Mouse (Mus musculus) lung, postnatal 0 days (tissue): ENCODE measurements around the gene Ccser1. TPM values are rescaled to one million over a fixed set of nuclear protein-coding genes. Genes with fewer than 3 reads are reported as not detected.

Experiments used
- ATAC-seq: fragments of 200-750 bp; cut with Nextera tagmentation; 2 replicates; pipeline ENCODE4 v1.8.0; 2017; ENCODE audit warnings: moderate library complexity
- DNase-seq: peaks from one replicate; pipeline ENCODE4 v3.0.0-alpha.2; 2016; ENCODE audit warnings: low spot score
- H3K27ac ChIP-seq: fragments of 300-500 bp; sonication (generic); 2 replicates; pipeline ENCODE4 v1.5.1; 2014; ENCODE audit warnings: antibody characterized with exemption, mild to moderate bottlenecking, low read length, mixed read lengths
- H3K27me3 ChIP-seq: fragments of 300-500 bp; sonication (generic); replicated peaks from 2 replicates; pipeline ENCODE4 v1.6.1; 2014; ENCODE audit warnings: low read length, mixed read lengths; ENCODE audit not compliant: insufficient read depth
- H3K36me3 ChIP-seq: fragments of 300-500 bp; sonication (generic); 2 replicates; pipeline ENCODE4 v1.6.1; 2014; ENCODE audit warnings: low read length, mixed read lengths; ENCODE audit not compliant: insufficient read depth
- H3K4me1 ChIP-seq: fragments of 300-500 bp; sonication (generic); 2 replicates; pipeline ENCODE4 v1.6.1; 2014; ENCODE audit warnings: antibody characterized with exemption, low read depth, low read length, mixed read lengths; ENCODE audit not compliant: insufficient read depth
- H3K4me2 ChIP-seq: fragments of 300-500 bp; sonication (generic); replicated peaks from 2 replicates; pipeline ENCODE4 v1.6.1; 2014; ENCODE audit warnings: low read depth, mild to moderate bottlenecking, low read length, moderate library complexity, mixed read lengths
- H3K4me3 ChIP-seq: fragments of 300-500 bp; sonication (generic); 2 replicates; pipeline ENCODE4 v1.5.1; 2014; ENCODE audit warnings: low read depth, low read length
- H3K9ac ChIP-seq: fragments of 300-500 bp; sonication (generic); replicated peaks from 2 replicates; pipeline ENCODE4 v1.6.1; 2014; ENCODE audit warnings: low read depth, mild to moderate bottlenecking
- H3K9me3 ChIP-seq: fragments of 300-500 bp; sonication (generic); 2 replicates; pipeline ENCODE4 v1.6.1; 2016; ENCODE audit warnings: low read length, mixed read lengths
- CTCF ChIP-seq: IDR thresholded peaks from 2 replicates; pipeline ENCODE4 v1.5.1; 2016; ENCODE audit warnings: antibody characterized with exemption, mild to moderate bottlenecking
- EP300 ChIP-seq: IDR thresholded peaks from 2 replicates; pipeline ENCODE4 v1.6.1; 2016; ENCODE audit warnings: antibody characterized with exemption, mild to moderate bottlenecking, control low read depth
- WGBS: fragments of 180-500 bp; shearing (Covaris S2); extraction: QIAGEN DNeasy Blood & Tissue Kit; methylation state at CpG from one replicate; pipeline ENCODE4 v1.1.7; 2014; 5-methylcytosine and 5-hydroxymethylcytosine counted together
- polyA plus RNA-seq: library from polyadenylated mRNA; unstranded; fragments of >200 nt; fragmentation: Nextera tagmentation; extraction: Ambion mirVana; gene quantifications from 2 replicates; pipeline ENCODE4 v1.2.1, GENCODE M21; 2015

Gene Ccser1
- polyA plus RNA-seq, 1 experiment from 2014 or later: 7.5 TPM

GRCm38 (mm10) chr6:61233548-61234187 lies 53.5 kb downstream of the Ccser1 start:
- TF ChIP-seq EP300: no peak
- TF ChIP-seq CTCF: no peak
- Histone ChIP-seq H3K4me2 (no peak overlapping the region), H3K9ac (no peak overlapping the region), H3K27me3 (no peaks in the 10 kb centered on the region), H3K4me1 (no peaks in the 10 kb centered on the region), H3K36me3 (no peaks in the 10 kb centered on the region), H3K4me3 (no peak overlapping the region), H3K27ac (no peak overlapping the region), H3K9me3 (no peaks in the 10 kb centered on the region)
- ATAC-seq: peak; percentile 44
- WGBS: 52% methylated on average over 5 of the region's 5 CpGs
- DNase-seq: no peak

GRCm38 (mm10) chr6:61240618-61241017 lies 60.5 kb downstream of the Ccser1 start:
- no peak overlapping the region for H3K4me3 ChIP-seq
- H3K9me3 ChIP-seq: no peaks in the 10 kb centered on the region
- no peaks in the 10 kb centered on the region for H3K27me3 ChIP-seq
- 51% methylated on average over 2 of the region's 2 CpGs for WGBS
- ATAC-seq: no peak
- H3K9ac ChIP-seq: no peak overlapping the region
- H3K36me3 ChIP-seq: no peaks in the 10 kb centered on the region
- TF ChIP-seq CTCF: no peak
- TF ChIP-seq EP300: no peak
- DNase-seq: no peak
- no peak overlapping the region for H3K4me2 ChIP-seq
- H3K27ac ChIP-seq: no peak overlapping the region
- no peaks in the 10 kb centered on the region for H3K4me1 ChIP-seq

- H3K9me3 ChIP-seq: no peaks in the 10 kb centered on the region
- 77% methylated on average over 3 of the region's 3 CpGs for WGBS
- no peaks in the 10 kb centered on the region for H3K4me1 ChIP-seq
- no peak overlapping the region for H3K27ac ChIP-seq
- no peak overlapping the region for H3K4me3 ChIP-seq
- DNase-seq (no peak), ATAC-seq (no peak)
- H3K9ac ChIP-seq: no peak overlapping the region
- no peaks in the 10 kb centered on the region for H3K36me3 ChIP-seq
- no peaks in the 10 kb centered on the region for H3K27me3 ChIP-seq
- H3K4me2 ChIP-seq: no peak overlapping the region
- TF ChIP-seq CTCF (no peak), EP300 (no peak)
Observed at GRCm38 (mm10) chr6:61242556-61242955, 62.4 kb downstream of the Ccser1 start.

GRCm38 (mm10) chr6:61246523-61246922 lies 66.4 kb downstream of the Ccser1 start:
- WGBS: 50% methylated on average over 4 of the region's 4 CpGs
- Histone ChIP-seq H3K27me3 (no peaks in the 10 kb centered on the region), H3K36me3 (no peaks in the 10 kb centered on the region), H3K27ac (no peak overlapping the region), H3K9me3 (no peaks in the 10 kb centered on the region), H3K9ac (no peak overlapping the region), H3K4me2 (no peak overlapping the region), H3K4me3 (no peak overlapping the region), H3K4me1 (no peaks in the 10 kb centered on the region)
- DNase-seq (no peak), ATAC-seq (no peak)
- no peak for TF ChIP-seq EP300
- TF ChIP-seq CTCF: no peak

- Histone ChIP-seq H3K9ac (no peak overlapping the region), H3K4me2 (no peak overlapping the region), H3K36me3 (no peaks in the 10 kb centered on the region), H3K27ac (no peak overlapping the region), H3K9me3 (no peaks in the 10 kb centered on the region), H3K4me3 (no peak overlapping the region), H3K27me3 (no peaks in the 10 kb centered on the region), H3K4me1 (no peaks in the 10 kb centered on the region)
- no peak for TF ChIP-seq CTCF
- no peak for TF ChIP-seq EP300
- 72% methylated on average over 4 of the region's 4 CpGs for WGBS
- DNase-seq (no peak), ATAC-seq (no peak)
Observed at GRCm38 (mm10) chr6:61247842-61248472, 67.8 kb downstream of the Ccser1 start.

- H3K4me3 ChIP-seq: no peak overlapping the region
- H3K4me1 ChIP-seq: no peaks in the 10 kb centered on the region
- H3K27ac ChIP-seq: no peak overlapping the region
- 0 out of 2 replicates have a peak, but pooled peaks have one; percentile 25 for TF ChIP-seq CTCF
- TF ChIP-seq EP300: no peak
- DNase-seq (no peak), ATAC-seq (no peak)
- WGBS: 83% methylated on average over 2 of the region's 2 CpGs
- no peak overlapping the region for H3K9ac ChIP-seq
- H3K4me2 ChIP-seq: no peak overlapping the region
- H3K27me3 ChIP-seq: no peaks in the 10 kb centered on the region
- H3K9me3 ChIP-seq: no peaks in the 10 kb centered on the region
- H3K36me3 ChIP-seq: no peaks in the 10 kb centered on the region
Observed at GRCm38 (mm10) chr6:61248700-61249099, 68.6 kb downstream of the Ccser1 start.
